Mouse (Mus musculus) E14TG2a.4 (cell line): ENCODE results near the gene Rfx1.

Source experiments
- H3K27me3 ChIP-seq: 2 replicates; pipeline ENCODE4 v1.6.1; 2014; ENCODE audit warnings: low read length, control low read depth; ENCODE audit not compliant: insufficient read depth
- H3K36me3 ChIP-seq: 2 replicates; pipeline ENCODE4 v1.6.1; 2014; ENCODE audit warnings: low read length, control low read depth; ENCODE audit not compliant: insufficient read depth
- H3K4me1 ChIP-seq: replicated peaks from 2 replicates; pipeline ENCODE4 v1.6.1; 2014; ENCODE audit warnings: low read depth, low read length, control low read depth
- H3K4me3 ChIP-seq: replicated peaks from 2 replicates; pipeline ENCODE4 v1.5.1; 2014; ENCODE audit warnings: mild to moderate bottlenecking, low read length
- H3K9me3 ChIP-seq: 2 replicates; pipeline ENCODE4 v1.6.1; 2014; ENCODE audit warnings: low read length, control low read depth
- CTCF ChIP-seq: conservative IDR thresholded peaks from 2 replicates; pipeline ENCODE4 v1.5.1; 2014; ENCODE audit warnings: low read length
- NANOG ChIP-seq: IDR thresholded peaks from 2 replicates; pipeline ENCODE4 v1.6.1; 2014; ENCODE audit warnings: borderline replicate concordance, low read length, mixed read lengths
- POU5F1 ChIP-seq: IDR thresholded peaks from 2 replicates; pipeline ENCODE4 v1.6.1; 2014; ENCODE audit warnings: low read length, borderline replicate concordance

The Rfx1 gene

DNA sequence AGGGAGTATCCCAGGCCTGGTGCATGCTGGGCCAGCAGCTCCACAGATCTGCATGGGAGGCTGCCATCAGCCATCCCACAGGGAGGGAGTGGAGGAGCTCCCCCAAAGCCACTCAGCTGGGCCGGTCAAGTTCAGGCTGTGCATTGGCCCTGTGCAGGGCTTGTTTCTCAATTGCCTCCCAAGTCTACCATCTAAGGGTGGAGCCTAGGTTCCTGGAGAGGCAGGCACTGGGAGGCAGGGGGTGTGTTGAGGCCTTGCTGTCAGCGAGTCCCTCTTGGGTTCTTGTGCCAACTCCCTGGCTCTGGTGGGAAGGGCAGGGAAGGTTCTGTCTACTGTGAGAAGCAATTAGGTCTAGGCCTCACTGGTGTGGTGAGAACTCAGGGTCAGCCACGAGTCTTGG lies 5.3 kb downstream of the Rfx1 start:
- no peak for TF ChIP-seq POU5F1
- no peak for TF ChIP-seq CTCF
- TF ChIP-seq NANOG, result no peak
- Histone ChIP-seq H3K4me1 (peaks cover 82% of the 10 kb centered on the region), H3K27me3 (no peaks in the 10 kb centered on the region), H3K36me3 (peaks cover 32% of the 10 kb centered on the region), H3K4me3 (no peak overlapping the region), H3K9me3 (no peaks in the 10 kb centered on the region)

- H3K9me3 ChIP-seq, result no peaks in the 10 kb centered on the region
- H3K4me3 ChIP-seq, result no peak overlapping the region
- TF ChIP-seq NANOG (no peak), POU5F1 (no peak), CTCF (no peak)
- no peaks in the 10 kb centered on the region for H3K27me3 ChIP-seq
- peaks cover 83% of the 10 kb centered on the region for H3K4me1 ChIP-seq
- peaks cover 36% of the 10 kb centered on the region for H3K36me3 ChIP-seq
These were observed 5.7 kb downstream of the Rfx1 start for GRCm38 (mm10) chr8:84072321-84072720.

- Histone ChIP-seq H3K4me3 (no peak overlapping the region), H3K9me3 (no peaks in the 10 kb centered on the region), H3K27me3 (no peaks in the 10 kb centered on the region), H3K36me3 (peaks cover 41% of the 10 kb centered on the region), H3K4me1 (peaks cover 73% of the 10 kb centered on the region)
- TF ChIP-seq CTCF (no peak), NANOG (no peak), POU5F1 (no peak)
These were observed 6.8 kb downstream of the Rfx1 start for GRCm38 (mm10) chr8:84073230-84073976.

DNA sequence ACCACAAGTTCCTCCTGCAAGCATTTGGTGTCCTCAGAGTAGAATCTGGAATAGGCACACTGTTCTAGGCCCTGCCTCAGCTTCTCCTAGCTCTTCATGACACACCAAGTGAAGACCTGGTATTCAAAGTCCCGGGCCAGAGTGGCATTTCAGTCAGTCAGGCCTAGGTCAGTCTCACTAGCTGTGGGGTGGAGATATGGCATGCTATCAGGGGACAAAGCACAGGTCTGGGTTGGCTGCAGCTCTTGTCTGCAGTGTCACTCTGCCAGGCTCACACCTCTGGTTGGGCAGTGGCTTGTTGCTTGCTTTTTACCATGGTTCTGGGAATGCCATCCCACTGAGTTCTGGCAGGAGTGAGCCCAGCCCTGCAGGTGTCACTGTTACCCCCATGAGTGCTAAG lies 9.8 kb downstream of the Rfx1 start:
- TF ChIP-seq NANOG (no peak), POU5F1 (no peak), CTCF (no peak)
- H3K27me3 ChIP-seq, result no peaks in the 10 kb centered on the region
- no peaks in the 10 kb centered on the region for H3K9me3 ChIP-seq
- peaks cover 65% of the 10 kb centered on the region for H3K36me3 ChIP-seq
- H3K4me1 ChIP-seq, result peaks cover 52% of the 10 kb centered on the region
- H3K4me3 ChIP-seq, result no peak overlapping the region

DNA sequence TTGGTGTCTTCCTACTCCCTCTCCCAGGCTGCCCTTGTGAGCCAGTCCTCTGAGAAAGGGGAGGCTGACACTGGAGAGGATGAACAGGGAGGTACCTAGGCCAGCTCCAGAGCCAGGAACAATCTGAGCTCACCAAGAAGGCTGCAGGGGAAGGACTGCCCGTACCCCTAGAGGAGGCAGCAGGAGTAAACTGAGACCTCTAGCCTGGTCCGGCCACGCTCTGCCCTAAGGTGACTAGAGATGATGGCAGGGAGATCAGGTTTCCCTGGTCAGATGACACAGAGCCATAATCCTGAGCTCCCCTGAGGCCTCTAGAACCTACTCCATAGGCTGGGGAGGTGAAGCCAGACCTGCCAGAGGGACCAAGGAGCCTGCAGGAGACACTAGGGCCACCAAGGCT lies 10.2 kb downstream of the Rfx1 start:
- Histone ChIP-seq H3K4me1 (peaks cover 48% of the 10 kb centered on the region), H3K9me3 (no peaks in the 10 kb centered on the region), H3K27me3 (no peaks in the 10 kb centered on the region), H3K36me3 (peaks cover 67% of the 10 kb centered on the region), H3K4me3 (no peak overlapping the region)
- TF ChIP-seq POU5F1 (no peak), CTCF (no peak), NANOG (no peak)

DNA sequence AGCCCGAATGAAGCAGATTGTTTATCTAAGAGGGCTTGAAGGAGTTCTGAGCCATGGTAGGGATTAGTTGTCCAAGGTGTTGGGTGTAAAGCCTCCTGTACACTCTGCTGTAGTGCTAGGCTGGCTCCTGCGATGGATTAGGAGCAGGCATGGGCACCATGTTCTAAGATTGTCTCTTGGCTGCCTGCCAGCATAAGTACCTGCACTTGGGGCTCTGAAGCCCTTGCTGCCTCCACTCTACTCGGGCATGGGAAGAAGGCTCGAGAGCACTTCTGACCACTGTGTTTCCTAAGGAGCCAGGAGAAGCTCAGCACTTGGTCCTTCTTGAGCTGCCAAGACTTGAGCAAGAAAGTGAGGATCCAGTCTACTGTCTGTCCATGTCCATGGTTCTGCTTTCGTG lies 12.6 kb downstream of the Rfx1 start:
- Histone ChIP-seq H3K9me3 (no peaks in the 10 kb centered on the region), H3K4me1 (peaks cover 35% of the 10 kb centered on the region), H3K4me3 (no peak overlapping the region), H3K36me3 (peaks cover 87% of the 10 kb centered on the region), H3K27me3 (no peaks in the 10 kb centered on the region)
- TF ChIP-seq CTCF (no peak), POU5F1 (no peak)

DNA sequence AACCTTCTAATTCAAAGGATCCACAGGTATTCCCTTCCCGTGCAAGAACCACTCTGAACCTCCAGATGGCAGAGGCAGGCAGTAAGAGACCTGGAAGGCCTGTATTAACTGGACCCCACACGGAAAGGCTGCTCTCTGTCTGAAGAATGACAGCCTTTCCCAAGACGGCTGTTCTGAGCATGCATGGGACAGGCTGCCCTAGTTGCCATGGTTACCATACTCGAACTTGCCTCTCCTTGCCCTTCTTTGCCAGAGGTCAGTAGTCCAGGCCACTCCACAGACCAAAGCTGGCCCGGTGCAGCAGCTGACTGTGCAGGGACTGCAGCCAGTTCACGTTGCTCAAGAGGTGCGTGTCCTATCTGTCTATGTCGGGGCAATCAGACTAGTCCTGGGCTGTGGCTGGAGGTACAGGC lies 17.2 kb downstream of the Rfx1 start:
- no peaks in the 10 kb centered on the region for H3K27me3 ChIP-seq
- peaks cover 37% of the 10 kb centered on the region for H3K4me1 ChIP-seq
- TF ChIP-seq CTCF (no peak), NANOG (no peak), POU5F1 (no peak)
- H3K4me3 ChIP-seq, result peak overlapping the region; percentile 77
- peaks cover 85% of the 10 kb centered on the region for H3K36me3 ChIP-seq
- no peaks in the 10 kb centered on the region for H3K9me3 ChIP-seq

- no peak for TF ChIP-seq POU5F1
- TF ChIP-seq CTCF, result no peak
- TF ChIP-seq NANOG, result no peak
- Histone ChIP-seq H3K4me3 (peak overlapping the region; percentile 77), H3K9me3 (no peaks in the 10 kb centered on the region), H3K4me1 (peaks cover 37% of the 10 kb centered on the region), H3K27me3 (no peaks in the 10 kb centered on the region), H3K36me3 (peaks cover 85% of the 10 kb centered on the region)
These were observed 17.9 kb downstream of the Rfx1 start for GRCm38 (mm10) chr8:84084341-84085115.

- Histone ChIP-seq H3K4me3 (no peak overlapping the region), H3K9me3 (no peaks in the 10 kb centered on the region), H3K4me1 (peaks cover 38% of the 10 kb centered on the region), H3K27me3 (no peaks in the 10 kb centered on the region), H3K36me3 (peaks cover 86% of the 10 kb centered on the region)
- TF ChIP-seq NANOG (no peak), CTCF (no peak), POU5F1 (no peak)
These were observed 20.5 kb downstream of the Rfx1 start for GRCm38 (mm10) chr8:84087156-84087555.
